Mouse (Mus musculus): ENCODE data around the gene Filip1l. TPM values are rescaled to one million over a fixed set of nuclear protein-coding genes. Genes with fewer than 3 reads are reported as not detected.

Filip1l gene
- polyA plus RNA-seq, 1 experiment = 12.1 TPM

DNA sequence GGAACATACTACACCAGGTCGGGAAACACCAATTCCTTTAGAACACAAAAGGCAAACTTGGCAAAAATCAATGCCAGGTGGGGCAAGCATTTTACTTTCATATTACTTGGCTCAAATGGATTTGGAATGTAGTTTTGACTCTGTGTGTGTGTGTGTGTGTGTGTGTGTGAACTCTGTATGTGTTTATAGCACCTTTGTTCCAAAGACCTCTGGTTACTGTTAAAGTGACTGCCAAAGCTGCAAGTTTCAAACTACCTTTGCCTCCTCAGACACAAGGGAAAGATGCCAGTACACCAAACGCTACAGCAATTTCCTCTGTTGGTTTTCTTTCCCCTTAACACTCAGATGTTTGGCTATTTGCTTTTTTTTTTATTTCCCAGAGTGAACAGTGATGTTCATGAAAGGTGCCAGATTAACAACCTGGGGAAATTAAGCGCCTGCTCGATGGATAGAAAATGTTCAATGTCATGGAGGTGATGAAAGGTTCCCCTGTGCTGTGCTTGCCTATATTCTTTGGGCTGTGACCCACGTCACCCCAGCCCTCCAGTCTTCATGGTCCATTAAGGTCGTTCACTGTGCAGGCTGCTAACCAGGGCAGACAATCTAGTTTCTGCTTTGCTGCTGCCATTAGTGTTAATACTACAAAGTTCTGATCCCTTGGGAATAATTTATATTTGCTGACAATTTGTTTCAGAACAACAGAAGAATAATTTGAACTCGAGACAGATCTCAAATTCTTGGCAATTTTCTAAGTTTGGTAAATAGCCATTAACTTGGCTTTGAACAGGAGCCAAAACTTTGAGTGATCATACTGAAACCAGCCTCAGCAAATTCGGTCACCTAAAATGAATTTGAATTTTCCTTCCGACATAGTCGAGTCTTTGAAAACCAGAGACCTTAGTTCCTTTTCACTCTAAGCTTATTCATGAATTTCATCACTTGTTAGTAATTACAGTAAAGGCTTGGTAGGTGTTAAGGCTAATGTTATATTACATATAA is 92.5 kb downstream of the Filip1l start:
- Histone ChIP-seq H3K27me3 (ENCODE audit: control insufficient read depth, insufficient read depth, insufficient read length) (no peaks in the 10 kb centered on the region), H3K36me3 (ENCODE audit: control insufficient read depth, insufficient read depth) (no peaks in the 10 kb centered on the region), H3ac (ENCODE audit: control insufficient read depth, insufficient read length) (no peak overlapping the region), H3K79me2 (ENCODE audit: control insufficient read depth, insufficient read depth) (no peaks in the 10 kb centered on the region), H3K4me2 (ENCODE audit: low read depth) (no peak overlapping the region), H3K4me3 (no peak overlapping the region)
- TF ChIP-seq POLR2A (IDR thresholded peaks at IDR 0.05; ENCODE audit: insufficient read length, low read depth) (no peak), CEBPB (IDR thresholded peaks at IDR 0.05; ENCODE audit: insufficient read depth, poor library complexity, severe bottlenecking) (no peak), POLR2AphosphoS2 (IDR thresholded peaks at IDR 0.05; ENCODE audit: insufficient read length, low read depth) (no peak), MAX (IDR thresholded peaks at IDR 0.05; ENCODE audit: low read depth) (no peak), USF1 (IDR thresholded peaks at IDR 0.05; ENCODE audit: low read depth) (no peak), MYOD1 (IDR thresholded peaks at IDR 0.05; ENCODE audit: control insufficient read depth in 1 of 3, insufficient read length in 2 of 3, low read depth in 2 of 3) (no peak), TCF12 (IDR thresholded peaks at IDR 0.05; ENCODE audit: insufficient read depth, poor library complexity, severe bottlenecking) (no peak), REST (IDR thresholded peaks at IDR 0.05; ENCODE audit: insufficient read depth, insufficient read length) (no peak), E2F4 (IDR thresholded peaks at IDR 0.05; ENCODE audit: insufficient read depth) (no peak), MYOG (IDR thresholded peaks at IDR 0.05; ENCODE audit: control insufficient read depth in 1 of 3, insufficient read depth in 1 of 3, insufficient read length in 2 of 3, low read depth in 2 of 3) (no peak), SRF (IDR thresholded peaks at IDR 0.05; ENCODE audit: control insufficient read depth, insufficient read length, low read depth) (no peak), TCF3 (IDR thresholded peaks at IDR 0.05; ENCODE audit: insufficient read length, low read depth) (no peak)

DNA sequence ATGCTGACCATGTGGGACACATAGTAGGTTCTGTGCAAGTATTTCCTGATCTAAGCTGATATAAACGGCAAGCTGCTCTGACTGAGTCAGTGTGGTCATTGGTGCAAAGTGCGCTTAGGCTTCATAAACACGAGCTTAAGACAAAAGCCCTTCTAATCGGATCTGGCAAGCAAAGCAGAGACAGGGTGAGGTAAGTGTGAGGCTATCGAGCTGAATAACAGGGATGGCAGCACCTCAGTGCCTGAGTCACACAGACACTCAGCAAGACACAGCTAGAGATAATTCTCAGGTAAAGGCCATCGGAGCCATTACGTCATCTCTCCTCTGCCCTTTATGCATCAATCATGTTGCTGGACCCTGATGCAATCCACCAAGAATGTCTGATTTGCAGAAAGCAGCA is 100.1 kb downstream of the Filip1l start:
- no peak overlapping the region for H3K4me3 ChIP-seq
- no peaks in the 10 kb centered on the region for H3K36me3 ChIP-seq (ENCODE audit: control insufficient read depth, insufficient read depth)
- no peak overlapping the region for H3ac ChIP-seq (ENCODE audit: control insufficient read depth, insufficient read length)
- no peak for TF ChIP-seq MYOD1 (IDR thresholded peaks at IDR 0.05; ENCODE audit: control insufficient read depth in 1 of 3, insufficient read length in 2 of 3, low read depth in 2 of 3)
- TF ChIP-seq E2F4 (IDR thresholded peaks at IDR 0.05; ENCODE audit: insufficient read depth) = no peak
- TF ChIP-seq REST (IDR thresholded peaks at IDR 0.05; ENCODE audit: insufficient read depth, insufficient read length) = no peak
- TF ChIP-seq TCF3 (IDR thresholded peaks at IDR 0.05; ENCODE audit: insufficient read length, low read depth) = no peak
- no peak for TF ChIP-seq MAX (IDR thresholded peaks at IDR 0.05; ENCODE audit: low read depth)
- no peak for TF ChIP-seq TCF12 (IDR thresholded peaks at IDR 0.05; ENCODE audit: insufficient read depth, poor library complexity, severe bottlenecking)
- no peak for TF ChIP-seq CEBPB (IDR thresholded peaks at IDR 0.05; ENCODE audit: insufficient read depth, poor library complexity, severe bottlenecking)
- no peak for TF ChIP-seq POLR2A (IDR thresholded peaks at IDR 0.05; ENCODE audit: insufficient read length, low read depth)
- no peak for TF ChIP-seq SRF (IDR thresholded peaks at IDR 0.05; ENCODE audit: control insufficient read depth, insufficient read length, low read depth)
- no peak for TF ChIP-seq USF1 (IDR thresholded peaks at IDR 0.05; ENCODE audit: low read depth)
- TF ChIP-seq POLR2AphosphoS2 (IDR thresholded peaks at IDR 0.05; ENCODE audit: insufficient read length, low read depth) = no peak
- TF ChIP-seq MYOG (IDR thresholded peaks at IDR 0.05; ENCODE audit: control insufficient read depth in 1 of 3, insufficient read depth in 1 of 3, insufficient read length in 2 of 3, low read depth in 2 of 3) = no peak
- no peak overlapping the region for H3K4me2 ChIP-seq (ENCODE audit: low read depth)
- H3K79me2 ChIP-seq (ENCODE audit: control insufficient read depth, insufficient read depth) = no peaks in the 10 kb centered on the region
- H3K27me3 ChIP-seq (ENCODE audit: control insufficient read depth, insufficient read depth, insufficient read length) = no peaks in the 10 kb centered on the region

DNA sequence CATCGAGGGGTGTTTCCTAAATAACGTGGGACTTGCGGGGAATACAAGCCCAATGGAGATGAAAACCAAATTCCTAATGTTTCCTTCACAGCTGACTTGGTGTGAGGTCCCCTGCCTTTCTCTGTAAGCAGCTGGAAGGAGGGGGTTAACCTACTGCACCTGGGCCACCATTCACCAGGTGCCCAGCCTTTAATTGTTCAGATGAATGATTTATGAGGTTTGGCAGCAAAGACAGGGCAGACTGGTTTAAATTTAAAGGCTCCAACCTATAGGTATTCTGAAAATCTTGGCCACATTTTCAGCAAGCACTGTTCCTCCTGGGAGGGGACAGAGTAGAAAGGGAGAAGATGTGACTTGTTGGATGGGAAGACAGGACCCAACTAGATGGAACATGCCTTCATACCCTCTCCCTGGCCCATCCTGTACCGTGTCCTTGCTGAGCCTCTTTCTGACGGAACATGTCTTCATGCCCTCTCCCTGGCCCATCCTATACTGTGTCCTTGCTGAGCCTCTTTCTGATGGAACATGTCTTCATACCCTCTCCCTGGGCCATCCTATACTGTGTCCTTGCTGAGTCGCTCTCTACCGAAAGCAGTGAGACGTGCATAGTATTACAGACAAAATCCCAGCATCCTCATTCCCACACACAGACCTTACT is 101.3 kb downstream of the Filip1l start:
- TF ChIP-seq POLR2AphosphoS2 (IDR thresholded peaks at IDR 0.05; ENCODE audit: insufficient read length, low read depth) (no peak), POLR2A (IDR thresholded peaks at IDR 0.05; ENCODE audit: insufficient read length, low read depth) (no peak), TCF3 (IDR thresholded peaks at IDR 0.05; ENCODE audit: insufficient read length, low read depth) (no peak), TCF12 (IDR thresholded peaks at IDR 0.05; ENCODE audit: insufficient read depth, poor library complexity, severe bottlenecking) (no peak), USF1 (IDR thresholded peaks at IDR 0.05; ENCODE audit: low read depth) (no peak), MYOD1 (IDR thresholded peaks at IDR 0.05; ENCODE audit: control insufficient read depth in 1 of 3, insufficient read length in 2 of 3, low read depth in 2 of 3) (no peak)
- Histone ChIP-seq H3ac (ENCODE audit: control insufficient read depth, insufficient read length) (no peak overlapping the region), H3K4me2 (ENCODE audit: low read depth) (no peak overlapping the region), H3K36me3 (ENCODE audit: control insufficient read depth, insufficient read depth) (no peaks in the 10 kb centered on the region), H3K4me3 (no peak overlapping the region), H3K27me3 (ENCODE audit: control insufficient read depth, insufficient read depth, insufficient read length) (no peaks in the 10 kb centered on the region), H3K79me2 (ENCODE audit: control insufficient read depth, insufficient read depth) (no peaks in the 10 kb centered on the region)

DNA sequence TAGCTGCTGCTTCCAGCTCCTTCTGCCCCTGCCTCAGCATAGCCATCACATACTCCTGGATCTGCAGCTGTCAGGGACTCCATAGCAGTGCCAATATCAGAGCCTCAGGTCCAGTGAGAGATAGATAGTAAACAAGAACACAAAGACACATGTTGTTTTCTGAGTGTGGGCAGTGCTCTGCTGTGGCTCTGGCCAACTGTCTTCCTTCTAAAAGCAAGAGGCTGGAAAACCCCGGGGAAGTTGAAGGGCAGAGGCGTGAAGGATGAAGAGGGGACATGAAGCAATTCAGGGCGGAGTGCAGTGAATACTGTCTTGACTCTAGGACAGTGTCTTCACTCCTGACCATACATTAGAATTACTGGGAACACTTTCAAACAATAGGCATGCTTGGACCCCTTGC is 102.7 kb downstream of the Filip1l start:
- Histone ChIP-seq H3K27me3 (ENCODE audit: control insufficient read depth, insufficient read depth, insufficient read length) (no peaks in the 10 kb centered on the region), H3K79me2 (ENCODE audit: control insufficient read depth, insufficient read depth) (no peaks in the 10 kb centered on the region), H3K36me3 (ENCODE audit: control insufficient read depth, insufficient read depth) (no peaks in the 10 kb centered on the region), H3K4me2 (ENCODE audit: low read depth) (no peak overlapping the region), H3ac (ENCODE audit: control insufficient read depth, insufficient read length) (no peak overlapping the region), H3K4me3 (no peak overlapping the region)
- TF ChIP-seq MYOD1 (IDR thresholded peaks at IDR 0.05; ENCODE audit: control insufficient read depth in 1 of 3, insufficient read length in 2 of 3, low read depth in 2 of 3) (peak in 1 of 3 experiments; percentile 15), MYOG (IDR thresholded peaks at IDR 0.05; ENCODE audit: control insufficient read depth in 1 of 3, insufficient read depth in 1 of 3, insufficient read length in 2 of 3, low read depth in 2 of 3) (no peak)
